Comparison of ENCODE assay signal across 8 mouse cellular contexts in genomic region chr10:83019497-83020270, GRCm38 (mm10). TPM values are rescaled to one million over a fixed set of nuclear protein-coding genes. Genes with fewer than 3 reads are reported as not detected.
DNase-seq lines count a peak whose midpoint lies in the region; ATAC-seq and TF ChIP-seq lines count a peak whose summit lies in the region.

No protein-coding gene starts in this region.

- WGBS in hindbrain, postnatal 0 days = 27% methylated on average over 19 of the region's 19 CpGs
- 33% methylated on average over 19 of the region's 19 CpGs for WGBS in neural tube, embryonic 11.5 days
- WGBS in cerebellum, adult 2 months = 65% methylated on average over 19 of the region's 19 CpGs

- no peak overlapping the region for H3K4me3 ChIP-seq in hindbrain, postnatal 0 days (ENCODE audit: low read length)
- H3K4me3 ChIP-seq in neural tube, embryonic 11.5 days (ENCODE audit: low read depth, low read length) = no peak overlapping the region
- no peak overlapping the region for H3K4me3 ChIP-seq in cerebellum, adult 2 months (replicated peaks; ENCODE audit: insufficient read depth, low read depth, low read length)

- H3K4me2 ChIP-seq in hindbrain, postnatal 0 days (ENCODE audit: low read depth, low read length) = peak overlapping the region; percentile 38
- peak overlapping the region; percentile 11 for H3K4me2 ChIP-seq in neural tube, embryonic 11.5 days (ENCODE audit: low read depth)

- no peaks in the 10 kb centered on the region for H3K36me3 ChIP-seq in hindbrain, postnatal 0 days (ENCODE audit: insufficient read depth, low read length)
- H3K36me3 ChIP-seq in neural tube, embryonic 11.5 days (ENCODE audit: control insufficient read depth, insufficient read depth, low read length) = no peaks in the 10 kb centered on the region

- DNase-seq in cerebellum, postnatal 10 days = peak; percentile 27 to 41
- DNase-seq in cerebellum, adult 9-11 months = no peak
- DNase-seq in embryo, embryonic 9.5 days (ENCODE audit: extremely low spot score) = peak; percentile 41
- peak; percentile 68 for DNase-seq in hindbrain, postnatal 0 days (ENCODE audit: low spot score)
- DNase-seq in neural tube, embryonic 11.5 days (ENCODE audit: low spot score) = peak; percentile 63
- DNase-seq in cerebellum, adult 2 months = no peak
- no peak for DNase-seq in cerebellum, adult 18-20 months
- DNase-seq in thymus, postnatal 10 days (ENCODE audit: low spot score in 2 of 2) = no peak

- H3K9me3 ChIP-seq in hindbrain, postnatal 0 days (ENCODE audit: low read length) = no peaks in the 10 kb centered on the region
- H3K9me3 ChIP-seq in neural tube, embryonic 11.5 days (ENCODE audit: control insufficient read depth, low read length) = no peaks in the 10 kb centered on the region

- peak; percentile 75; the same call in 1 of the 2 replicates for ATAC-seq in hindbrain, postnatal 0 days
- peak; percentile 60; the same call in 1 of the 2 replicates for ATAC-seq in neural tube, embryonic 11.5 days (ENCODE audit: insufficient read depth, low FRiP score, low TSS enrichment)

- TF ChIP-seq POLR2A in cerebellum, adult 2 months (IDR thresholded peaks at IDR 0.05; ENCODE audit: borderline replicate concordance, insufficient read depth, low read length) = no peak

- H3K9ac ChIP-seq in hindbrain, postnatal 0 days (replicated peaks; ENCODE audit: low read length) = peak overlapping the region; percentile 41; the same call in 1 of the 2 replicates
- peak overlapping the region; percentile 39 for H3K9ac ChIP-seq in neural tube, embryonic 11.5 days (ENCODE audit: low read length)

- H3K27me3 ChIP-seq in hindbrain, postnatal 0 days (ENCODE audit: insufficient read depth, low read length) = no peaks in the 10 kb centered on the region
- H3K27me3 ChIP-seq in neural tube, embryonic 11.5 days (ENCODE audit: control insufficient read depth, insufficient read depth, low read length) = no peaks in the 10 kb centered on the region
- no peaks in the 10 kb centered on the region for H3K27me3 ChIP-seq in cerebellum, adult 2 months (ENCODE audit: control insufficient read depth, insufficient read depth, low read length)

- no peak for TF ChIP-seq CTCF in hindbrain, postnatal 0 days (IDR thresholded peaks at IDR 0.05; ENCODE audit: low read depth)
- TF ChIP-seq CTCF in cerebellum, adult 2 months (IDR thresholded peaks at IDR 0.05; ENCODE audit: borderline replicate concordance, insufficient read depth, low read depth, low read length) = no peak

- peaks cover 9% of the 10 kb centered on the region for H3K4me1 ChIP-seq in hindbrain, postnatal 0 days (ENCODE audit: insufficient read depth, low read length)
- H3K4me1 ChIP-seq in neural tube, embryonic 11.5 days (ENCODE audit: control insufficient read depth, insufficient read depth, low read length) = peaks cover 7% of the 10 kb centered on the region
- peaks cover 10% of the 10 kb centered on the region; the same call in 1 of the 2 replicates for H3K4me1 ChIP-seq in cerebellum, adult 2 months (ENCODE audit: control insufficient read depth, insufficient read depth, low read length)

- H3K27ac ChIP-seq in hindbrain, postnatal 0 days = no peak overlapping the region
- peak overlapping the region; percentile 61 for H3K27ac ChIP-seq in neural tube, embryonic 11.5 days (ENCODE audit: low read depth, low read length)
- H3K27ac ChIP-seq in cerebellum, adult 2 months (ENCODE audit: insufficient read depth, low read length) = no peak overlapping the region

RNA-seq across cellular contexts. Expression of gene Chst11, which starts 34.4 kb away (rescaled TPM):
- 22.3 and 26.7 TPM in 2 replicates for total RNA-seq in hindbrain, postnatal 0 days (2014; rRNA removed)
- 2.5 and 2.9 TPM in 2 replicates for polyA plus RNA-seq in hindbrain, postnatal 0 days (2015; fragmentation: Nextera tagmentation; extraction: Ambion mirVana)
- 2.5 and 3.1 TPM in 2 replicates for polyA plus RNA-seq in neural tube, embryonic 11.5 days (2014; fragmentation: Nextera tagmentation; extraction: Ambion mirVana)
- polyA plus RNA-seq in cerebellum, adult 2 months (2012; rRNA removed) = 21.1 and 22.6 TPM in 2 replicates

Comparison
In these comparisons a context has a peak if more than half of its experiments do, and no peak if none do; other contexts are left out.
1. DNase-seq: peak in cerebellum, postnatal 10 days (2 of 2), embryo, embryonic 9.5 days (single experiment), hindbrain, postnatal 0 days (single experiment) and neural tube, embryonic 11.5 days (single experiment); none in cerebellum, adult 9-11 months (single experiment), cerebellum, adult 2 months (0 of 2), cerebellum, adult 18-20 months (0 of 2) and thymus, postnatal 10 days (0 of 2).